Mouse (Mus musculus) thymus, postnatal 0 days (tissue): Measurements from ENCODE around the gene Grb2. TPM values are rescaled to one million over a fixed set of nuclear protein-coding genes. Genes with fewer than 3 reads are reported as not detected.
A peak's percentile ranks its signal among the peaks of the same experiment; 100 is the strongest.
"Not testable (repeated sequence)": the region's sequence is repeated elsewhere in the genome, so short reads cannot be mapped to it uniquely, and the experiment has no call there.

ENCODE experiments used
- DNase-seq: peaks from one replicate; pipeline ENCODE4 v3.0.0-alpha.2; 2015; ENCODE audit warnings: low spot score
- polyA plus RNA-seq: library from polyadenylated mRNA; unstranded; fragments of >200 nt; fragmentation: Nextera tagmentation; extraction: Ambion mirVana; gene quantifications from 2 replicates; pipeline ENCODE4 v1.2.1, GENCODE M21; 2015

Grb2 gene
- polyA plus RNA-seq, 1 experiment from 2014 or later = 143 TPM

- no peak for DNase-seq
Observed at GRCm38 (mm10) chr11:115649706-115650105, 58.7 kb downstream of the Grb2 start.

- DNase-seq = peak; percentile 81
Observed at GRCm38 (mm10) chr11:115647459-115647858, 60.9 kb downstream of the Grb2 start.

GRCm38 (mm10) chr11:115646439-115646838 lies 62.0 kb downstream of the Grb2 start:
- DNase-seq = peak; percentile 45

- not testable (repeated sequence) for DNase-seq
Observed at GRCm38 (mm10) chr11:115645498-115645897, 62.9 kb downstream of the Grb2 start.

- no peak for DNase-seq
Observed at GRCm38 (mm10) chr11:115644308-115644707, 64.1 kb downstream of the Grb2 start.

GRCm38 (mm10) chr11:115643265-115643664 lies 65.1 kb downstream of the Grb2 start:
- DNase-seq = peak; percentile 93

- no peak for DNase-seq
Observed at GRCm38 (mm10) chr11:115642705-115643104, 65.7 kb downstream of the Grb2 start.

- no peak for DNase-seq
Observed at GRCm38 (mm10) chr11:115641664-115642036, 66.7 kb downstream of the Grb2 start.

- DNase-seq = peak; percentile 82
Observed at GRCm38 (mm10) chr11:115640978-115641663, 67.3 kb downstream of the Grb2 start.

GRCm38 (mm10) chr11:115640311-115640828 lies 68.0 kb downstream of the Grb2 start:
- no peak for DNase-seq

GRCm38 (mm10) chr11:115639540-115639939 lies 68.9 kb downstream of the Grb2 start:
- no peak for DNase-seq

- DNase-seq = no peak
Observed at GRCm38 (mm10) chr11:115638498-115639409, 69.6 kb downstream of the Grb2 start.

GRCm38 (mm10) chr11:115636960-115637359 lies 71.4 kb downstream of the Grb2 start:
- no peak for DNase-seq

- DNase-seq = no peak
Observed at GRCm38 (mm10) chr11:115635484-115635883, 72.9 kb downstream of the Grb2 start.

- no peak for DNase-seq
Observed at GRCm38 (mm10) chr11:115635041-115635440, 73.4 kb downstream of the Grb2 start.

- DNase-seq = no peak
Observed at GRCm38 (mm10) chr11:115634109-115634508, 74.3 kb downstream of the Grb2 start.

- DNase-seq = no peak
Observed at GRCm38 (mm10) chr11:115632862-115633261, 75.5 kb downstream of the Grb2 start.

GRCm38 (mm10) chr11:115632247-115632646 lies 76.2 kb downstream of the Grb2 start:
- DNase-seq = no peak

GRCm38 (mm10) chr11:115631505-115631890 lies 76.9 kb downstream of the Grb2 start:
- peak; percentile 42 for DNase-seq

- DNase-seq = no peak
Observed at GRCm38 (mm10) chr11:115630532-115631504, 77.6 kb downstream of the Grb2 start.
